Mouse (Mus musculus) cerebellum, postnatal 10 days (tissue): ENCODE results near the gene Eea1.
"Not testable (repeated sequence)": the region's sequence is repeated elsewhere in the genome, so short reads cannot be mapped to it uniquely, and the experiment has no call there.

Source experiments
- DNase-seq, 2 experiments: peaks; one replicate each; pipeline ENCODE4 v3.0.0; 2021; ENCODE audit warnings: mixed read lengths in 2 of 2

The Eea1 gene

DNA sequence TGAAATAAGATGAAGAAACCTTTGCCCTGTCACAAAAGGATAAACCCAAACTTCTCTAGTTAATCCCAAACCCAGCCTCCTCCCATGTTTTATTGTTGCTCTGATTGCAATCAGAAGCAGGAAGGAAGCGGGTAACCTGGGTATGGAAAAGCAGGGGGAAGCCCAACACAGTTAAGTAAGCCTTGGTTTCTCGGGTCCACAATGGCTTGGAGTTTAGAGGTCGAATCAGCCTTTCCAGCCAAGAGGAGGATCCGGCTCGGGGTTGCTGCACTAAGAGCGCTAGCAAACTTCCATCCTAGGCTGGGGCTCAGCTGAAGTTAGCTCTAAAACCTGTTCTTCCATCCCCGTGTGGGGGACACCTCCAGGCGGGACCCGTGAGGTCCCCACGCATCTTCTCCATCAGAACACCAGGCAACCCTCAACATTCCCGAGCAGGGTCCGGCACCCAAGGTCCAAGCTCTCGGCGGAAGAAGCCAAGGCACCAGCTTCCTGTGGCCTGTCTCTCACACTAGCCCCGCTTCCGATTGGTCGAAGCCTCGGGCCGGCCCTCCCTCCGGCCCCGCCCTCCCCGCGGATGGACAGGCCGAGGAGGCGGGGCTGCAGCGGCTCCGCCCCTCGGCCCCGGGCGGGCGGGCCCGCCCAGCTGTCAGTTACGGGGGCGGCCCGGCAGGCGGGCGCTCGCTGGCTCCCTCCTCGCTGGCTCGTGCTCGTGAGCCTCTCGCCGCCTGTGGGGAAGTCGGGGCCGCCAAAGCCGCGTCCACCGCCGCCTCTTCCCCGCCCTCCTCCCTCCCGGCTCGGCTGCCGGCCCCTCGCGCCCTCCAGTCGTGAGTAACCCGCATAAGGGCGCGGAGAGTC is at the start of gene Eea1:
Gene Eea1 (plus strand): TSS at position 605 of the 855 bp plus-strand sequence.
- DNase-seq = peak; percentile 96 to 98

DNA sequence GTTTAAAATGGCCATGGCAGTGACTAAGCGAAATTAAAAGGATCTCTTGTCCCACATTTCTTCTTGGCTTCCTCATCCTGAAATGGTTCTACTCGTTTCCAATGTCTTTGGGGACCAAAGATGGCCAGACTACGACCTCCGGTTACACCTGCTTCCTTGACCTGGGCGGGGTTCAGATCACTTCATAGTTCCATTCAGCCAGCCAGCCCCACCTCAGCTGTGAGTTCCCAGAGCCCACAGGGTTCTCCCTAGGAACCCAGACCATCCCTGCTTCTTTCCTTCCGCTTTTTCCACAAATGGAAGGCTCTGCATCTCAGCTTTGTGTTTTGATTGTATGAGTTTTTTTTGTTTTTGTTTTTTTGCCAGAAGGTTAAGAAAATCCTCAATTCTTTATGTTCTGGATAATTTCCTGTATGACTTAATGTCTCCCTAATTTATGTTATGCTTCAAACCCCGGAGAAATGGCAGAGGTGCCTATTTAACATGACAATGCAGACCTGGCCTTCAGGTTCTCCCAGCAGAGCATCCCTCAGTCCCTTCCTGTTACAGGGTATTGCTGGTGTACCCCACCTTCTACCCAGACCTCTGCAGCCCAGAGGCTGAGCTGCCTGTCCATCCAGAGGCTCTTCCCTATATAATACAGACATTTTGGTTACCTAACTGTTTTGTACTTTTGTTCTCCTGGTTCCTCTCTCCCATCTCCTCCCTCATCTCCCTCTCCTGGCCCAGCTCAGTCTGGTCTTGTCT is 49.1 kb upstream of the Eea1 start:
- DNase-seq = no peak

DNA sequence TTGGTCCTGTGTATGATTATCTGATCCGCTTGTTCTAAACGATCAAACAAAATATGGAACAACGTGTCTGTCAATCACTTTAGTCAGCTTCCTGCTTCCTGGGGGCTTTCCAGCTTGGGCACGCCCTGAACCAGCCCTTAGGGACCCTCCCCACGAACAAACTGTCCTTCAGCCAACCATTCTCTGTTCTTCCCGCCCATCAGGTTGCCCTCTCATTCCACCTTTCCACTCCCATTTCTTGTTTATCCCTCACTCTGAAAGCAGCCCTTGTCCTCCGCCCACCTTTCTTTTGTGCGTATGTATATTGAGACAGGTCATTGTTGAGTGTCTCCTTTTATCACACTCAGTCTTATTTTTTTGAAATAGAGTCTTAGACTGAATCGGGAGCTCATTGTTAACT is 48.3 kb upstream of the Eea1 start:
- no peak for DNase-seq

DNA sequence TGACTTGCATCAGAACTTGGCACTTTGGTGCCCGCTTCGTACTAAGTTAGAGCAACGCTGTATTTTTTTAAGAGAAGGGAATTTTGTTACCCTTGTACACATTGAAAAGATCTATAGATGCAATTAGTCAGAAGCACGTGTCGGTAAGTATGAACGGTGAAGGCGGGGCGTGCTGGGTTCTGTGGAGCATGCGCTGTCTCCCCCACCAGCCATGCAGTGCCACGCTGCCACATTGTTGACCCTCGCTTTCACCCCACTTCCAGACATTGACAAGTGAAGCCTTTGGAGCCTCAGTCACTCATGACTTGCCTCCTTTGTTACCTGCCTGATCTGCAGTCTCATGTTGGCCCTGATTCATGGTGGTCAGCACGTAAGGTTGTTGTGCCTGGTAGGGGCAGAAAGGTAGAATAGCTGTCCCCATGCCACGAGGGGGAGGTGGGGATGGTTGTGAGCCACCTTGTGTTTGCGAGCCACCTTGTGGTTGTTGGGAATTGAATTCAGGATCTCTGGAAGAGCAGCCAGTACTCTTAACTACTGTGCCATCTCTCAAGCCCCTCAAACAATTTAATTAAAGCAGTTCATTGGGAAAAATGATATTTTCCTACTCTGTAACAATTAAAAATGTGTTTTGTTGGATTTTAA is 47.0 kb upstream of the Eea1 start:
- no peak for DNase-seq

DNA sequence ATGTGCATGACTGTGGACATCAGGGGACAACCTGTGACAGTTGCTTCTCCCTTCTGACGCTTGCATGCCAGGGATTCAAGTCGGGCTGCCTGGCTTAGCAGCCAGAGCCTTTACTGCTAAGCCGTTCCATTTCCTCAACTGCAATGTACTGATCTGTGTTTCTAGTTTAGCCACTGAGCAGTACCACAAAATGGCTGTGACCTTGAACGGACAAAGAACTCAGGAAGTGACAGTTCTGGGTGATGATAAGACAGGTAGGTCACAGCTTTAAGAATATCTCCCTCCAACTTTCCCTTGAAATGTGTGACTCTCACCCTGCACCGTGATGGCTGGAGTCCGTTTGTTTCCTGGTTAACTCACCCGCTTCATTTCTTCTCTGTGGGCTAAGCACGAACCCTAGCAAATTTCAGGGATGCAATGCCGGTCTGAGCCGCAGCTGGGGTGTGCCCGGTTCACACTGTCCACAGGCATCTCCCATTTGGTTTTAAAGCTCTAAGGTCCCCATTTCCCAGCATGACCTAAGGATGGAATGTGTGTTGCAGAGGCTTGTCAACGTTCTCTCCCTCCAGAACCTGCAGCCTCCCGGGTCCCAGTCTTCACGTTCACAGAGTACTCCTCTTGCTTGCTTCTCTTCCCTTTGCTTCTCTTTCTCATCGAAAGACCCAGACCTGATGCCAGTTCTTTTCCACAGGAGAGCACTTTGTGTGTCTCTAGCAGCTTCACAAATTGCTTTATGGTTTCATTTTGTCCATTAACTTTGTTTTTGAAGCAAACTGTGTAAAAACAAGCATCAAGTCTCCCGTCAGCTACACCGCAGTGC is 46.2 kb upstream of the Eea1 start:
- no peak for DNase-seq

DNA sequence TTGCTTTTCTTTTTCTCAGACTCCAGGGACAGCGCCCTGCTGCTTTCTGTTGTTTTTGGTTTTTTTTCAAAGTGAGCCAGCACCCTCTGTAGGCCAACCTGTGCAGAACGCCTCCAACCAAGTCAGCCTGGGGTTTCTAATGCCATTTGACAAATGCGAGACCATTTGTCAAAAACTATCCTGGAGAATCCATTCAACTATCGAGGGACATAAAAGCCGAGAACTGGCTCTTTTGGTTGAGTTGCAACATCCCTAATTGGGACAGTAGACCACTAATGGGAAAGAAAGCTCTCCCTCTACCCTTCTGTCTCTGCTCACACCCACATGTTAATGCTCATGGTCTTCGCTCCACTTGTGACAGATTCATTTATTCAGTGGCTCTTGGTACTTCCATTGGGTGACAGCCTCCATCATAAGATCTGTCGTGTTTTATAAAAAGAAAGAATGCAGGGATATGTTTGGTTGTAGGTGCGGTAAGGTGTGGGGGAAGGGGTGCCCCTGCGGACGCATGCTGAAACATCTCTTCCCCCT is 45.5 kb upstream of the Eea1 start:
- peak; percentile 68 to 75 for DNase-seq

DNA sequence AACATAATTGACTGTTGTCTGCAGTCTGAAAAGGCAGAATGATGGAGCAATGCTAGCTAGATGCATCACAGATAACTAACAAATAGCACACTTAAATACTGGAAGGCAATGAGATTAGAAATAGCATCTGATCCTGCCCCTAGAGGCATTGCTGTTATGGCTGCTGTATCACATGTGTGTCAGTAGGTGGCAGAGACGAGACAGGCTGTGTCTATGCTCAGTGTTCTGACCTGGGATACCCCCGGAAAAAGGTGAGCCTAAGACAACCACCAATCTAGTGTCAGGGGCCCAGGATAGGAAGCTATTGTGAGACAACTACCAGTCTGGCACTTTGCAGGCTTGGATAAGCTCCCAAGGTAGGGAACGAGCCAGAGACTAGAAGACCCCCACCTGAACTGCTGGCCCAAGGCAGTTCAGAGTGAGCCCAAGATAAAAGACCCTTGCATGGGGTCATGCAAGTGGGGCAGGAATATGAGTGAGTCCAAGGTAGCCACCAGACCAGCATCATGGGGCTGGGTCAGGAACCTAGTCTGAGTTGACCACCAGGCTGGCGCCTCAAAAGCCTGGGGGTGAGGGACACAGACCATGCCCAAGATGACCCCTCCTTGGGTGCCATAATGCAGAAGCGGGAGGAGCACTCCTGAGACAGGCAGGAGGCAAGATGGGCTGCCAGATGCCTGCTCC is 41.8 kb upstream of the Eea1 start:
- DNase-seq = peak; percentile 45 to 55

DNA sequence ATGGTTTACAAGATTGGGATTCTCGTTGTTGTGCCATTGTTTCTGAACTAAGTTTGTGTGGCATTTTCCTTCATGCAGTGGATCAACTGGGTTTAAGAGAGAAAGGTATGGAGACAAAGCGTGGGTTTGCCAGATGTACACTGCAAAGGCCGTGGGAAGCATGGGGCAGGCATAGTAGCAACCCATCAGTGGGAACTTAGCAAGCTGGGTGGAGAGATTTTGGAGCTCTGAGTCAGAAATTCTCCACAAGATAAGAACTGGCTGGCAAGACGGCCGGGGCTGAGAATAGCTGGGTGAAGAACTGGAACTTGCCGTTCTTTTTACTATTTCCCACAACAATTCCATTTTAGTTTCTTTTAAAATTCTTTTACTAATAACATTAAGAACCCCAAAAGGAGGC is 35.8 kb upstream of the Eea1 start:
- DNase-seq = no peak

DNA sequence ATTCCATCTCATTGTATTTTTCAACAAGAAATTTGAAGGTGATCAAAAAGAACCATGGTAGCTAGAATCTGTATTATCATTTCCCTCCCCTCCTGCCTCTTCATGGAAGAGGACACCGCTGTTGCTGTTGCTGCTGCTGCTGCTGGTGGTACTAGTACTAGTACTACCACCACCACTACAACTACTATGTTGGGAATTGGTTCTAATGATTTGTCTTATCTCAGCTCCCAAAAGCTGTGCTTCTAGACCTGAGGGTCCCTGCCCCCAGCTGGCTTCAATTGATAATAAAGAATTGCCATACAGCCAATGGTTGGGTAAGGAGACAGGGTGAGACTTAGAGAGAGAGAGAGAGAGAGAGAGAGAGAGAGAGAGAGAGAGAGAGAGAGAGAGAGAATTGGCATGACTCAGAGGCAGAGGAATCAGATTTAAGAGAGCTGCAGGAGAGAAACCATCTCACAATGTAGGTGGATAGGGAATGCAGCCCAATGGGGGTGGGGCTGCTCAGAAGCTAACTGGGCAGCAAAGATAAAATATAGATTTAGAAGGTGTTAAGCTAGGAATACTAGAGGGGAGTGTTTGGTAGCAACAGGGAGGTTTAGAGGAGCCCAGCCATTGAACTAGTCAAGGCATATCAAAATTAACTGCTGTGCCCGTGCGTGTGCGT is 31.1 kb upstream of the Eea1 start:
- no peak for DNase-seq

DNA sequence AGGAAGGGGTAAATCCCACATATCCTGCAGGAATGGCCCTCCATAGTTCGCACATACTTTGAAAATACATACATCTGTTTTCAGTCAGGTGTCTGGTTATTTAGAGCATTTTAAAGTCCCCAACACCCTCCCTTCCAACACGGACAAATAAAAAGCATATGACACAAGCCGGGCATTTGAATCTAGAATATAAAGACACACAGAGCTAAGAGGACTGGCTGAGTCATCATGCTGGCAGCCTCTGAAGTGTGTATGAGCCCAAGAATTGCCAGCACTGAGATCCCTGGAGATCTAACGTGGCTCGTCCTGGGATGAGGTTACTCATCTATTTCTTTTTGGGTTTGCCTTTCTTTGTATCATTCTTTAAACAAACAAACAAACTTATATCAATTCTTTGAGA is 29.4 kb upstream of the Eea1 start:
- no peak for DNase-seq

DNA sequence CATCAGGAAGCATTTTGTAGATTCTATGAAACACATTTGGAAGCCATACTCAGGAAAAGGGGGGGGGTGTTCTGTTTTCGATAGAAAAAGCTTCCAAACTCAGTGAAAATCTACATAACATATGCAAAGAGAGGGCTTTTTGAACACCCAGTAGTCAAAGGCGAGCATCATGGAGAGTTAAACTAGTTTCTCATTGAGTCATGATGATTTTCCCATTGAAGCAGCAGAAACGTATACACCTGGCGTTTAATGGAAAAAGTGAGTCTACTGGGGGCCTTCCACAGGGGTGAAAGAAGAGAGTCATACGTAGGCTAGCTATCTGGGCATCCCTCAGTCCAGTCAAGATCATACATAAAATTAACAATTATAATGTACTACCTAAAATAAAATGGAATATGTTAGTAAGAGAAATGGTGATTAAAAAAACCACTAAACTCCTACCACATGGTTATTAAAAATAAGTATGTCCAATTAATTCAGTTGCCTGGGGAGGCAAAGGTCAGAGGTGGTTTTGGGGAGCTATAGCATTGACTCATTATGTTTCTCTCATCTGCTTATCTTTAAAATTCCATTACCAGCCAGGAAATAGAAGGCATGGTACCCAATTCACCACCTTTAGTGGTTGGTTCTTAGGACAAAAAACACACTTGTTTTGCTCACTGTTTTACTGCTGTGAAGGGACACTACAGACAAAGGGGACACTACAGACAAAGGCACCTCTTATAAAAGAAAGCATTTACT is 25.8 kb upstream of the Eea1 start:
- DNase-seq = no peak

DNA sequence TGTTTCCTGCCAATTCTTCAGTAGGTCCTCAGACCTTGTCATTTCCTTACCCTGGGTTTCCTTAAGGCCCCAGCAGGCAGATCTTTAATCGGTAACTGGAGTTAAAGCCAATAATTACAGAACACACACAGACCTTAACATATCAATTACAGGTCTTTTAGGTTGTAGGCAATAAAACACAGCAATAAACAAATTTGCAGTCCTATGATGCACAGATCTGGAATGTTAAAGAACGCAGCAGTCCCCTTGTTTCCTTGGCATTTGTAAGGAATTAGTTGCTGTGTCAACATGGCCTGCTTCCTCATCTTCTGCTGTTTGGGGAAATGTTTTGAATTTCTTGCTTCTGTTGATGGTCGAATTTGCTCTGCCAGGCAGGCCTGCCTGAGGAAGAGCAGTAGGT is 21.7 kb upstream of the Eea1 start:
- DNase-seq = no peak

DNA sequence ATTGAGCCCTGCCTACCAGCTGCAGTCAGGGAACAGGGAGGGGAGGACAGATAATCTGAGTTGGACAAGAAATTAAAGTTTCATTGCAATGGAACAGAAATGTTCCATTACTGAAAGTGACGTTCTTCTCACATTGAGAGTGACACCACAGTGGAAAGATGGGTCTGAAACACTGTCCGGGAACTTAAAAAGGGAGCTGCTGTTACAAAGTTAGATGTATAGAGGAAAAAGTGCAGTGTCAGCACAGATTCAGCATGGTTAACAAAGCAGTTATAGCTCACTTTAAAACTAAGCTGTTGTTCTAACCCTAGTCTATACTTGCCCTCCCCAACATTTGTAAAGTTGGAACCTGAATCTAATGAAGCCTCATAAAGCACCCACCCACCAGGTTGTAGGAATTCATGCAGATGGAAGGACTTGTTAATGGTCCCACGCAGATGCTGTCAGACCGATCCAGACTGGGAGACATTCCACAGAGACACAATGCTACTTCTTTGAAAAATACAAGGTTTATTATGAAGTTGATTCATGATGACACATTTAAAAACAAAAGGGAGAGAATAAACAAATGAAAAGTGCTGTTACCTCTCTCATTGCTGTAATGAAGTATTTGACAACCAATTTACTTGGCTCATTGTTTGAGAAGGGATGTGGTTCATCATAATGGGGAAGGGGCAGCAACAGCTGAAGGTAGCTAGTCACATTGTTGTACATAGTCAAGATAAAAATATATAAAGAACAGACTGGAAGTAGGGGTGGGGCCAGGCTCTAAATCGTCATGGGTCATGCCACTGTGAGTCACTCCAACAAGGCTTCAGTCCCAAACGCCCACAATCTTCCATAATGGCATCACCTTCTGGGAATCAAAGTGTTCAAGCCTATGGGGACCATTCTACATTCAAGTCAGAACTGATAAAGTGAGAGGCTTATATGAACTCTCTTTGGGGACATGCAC is 16.9 kb upstream of the Eea1 start:
- DNase-seq = no peak

DNA sequence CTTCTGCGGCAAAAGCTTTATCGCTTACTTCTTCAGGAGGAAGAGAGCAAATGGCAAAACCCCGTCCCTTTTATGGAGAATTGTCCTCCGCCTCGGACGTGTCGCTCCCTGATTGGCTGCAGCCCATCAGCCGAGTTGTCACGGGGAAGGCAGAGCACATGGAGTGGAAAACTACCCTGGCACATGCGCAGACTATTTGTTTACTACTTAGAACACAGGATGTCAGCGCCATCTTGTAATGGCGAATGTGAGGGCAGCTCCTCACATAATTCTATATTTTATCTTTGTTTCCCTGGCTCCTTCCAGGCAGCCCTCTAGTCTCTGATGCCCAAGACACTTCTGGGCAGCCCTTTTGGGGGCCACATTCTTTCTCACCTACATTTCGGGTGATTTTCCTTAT is 6.8 kb upstream of the Eea1 start:
- DNase-seq = not testable (repeated sequence)

DNA sequence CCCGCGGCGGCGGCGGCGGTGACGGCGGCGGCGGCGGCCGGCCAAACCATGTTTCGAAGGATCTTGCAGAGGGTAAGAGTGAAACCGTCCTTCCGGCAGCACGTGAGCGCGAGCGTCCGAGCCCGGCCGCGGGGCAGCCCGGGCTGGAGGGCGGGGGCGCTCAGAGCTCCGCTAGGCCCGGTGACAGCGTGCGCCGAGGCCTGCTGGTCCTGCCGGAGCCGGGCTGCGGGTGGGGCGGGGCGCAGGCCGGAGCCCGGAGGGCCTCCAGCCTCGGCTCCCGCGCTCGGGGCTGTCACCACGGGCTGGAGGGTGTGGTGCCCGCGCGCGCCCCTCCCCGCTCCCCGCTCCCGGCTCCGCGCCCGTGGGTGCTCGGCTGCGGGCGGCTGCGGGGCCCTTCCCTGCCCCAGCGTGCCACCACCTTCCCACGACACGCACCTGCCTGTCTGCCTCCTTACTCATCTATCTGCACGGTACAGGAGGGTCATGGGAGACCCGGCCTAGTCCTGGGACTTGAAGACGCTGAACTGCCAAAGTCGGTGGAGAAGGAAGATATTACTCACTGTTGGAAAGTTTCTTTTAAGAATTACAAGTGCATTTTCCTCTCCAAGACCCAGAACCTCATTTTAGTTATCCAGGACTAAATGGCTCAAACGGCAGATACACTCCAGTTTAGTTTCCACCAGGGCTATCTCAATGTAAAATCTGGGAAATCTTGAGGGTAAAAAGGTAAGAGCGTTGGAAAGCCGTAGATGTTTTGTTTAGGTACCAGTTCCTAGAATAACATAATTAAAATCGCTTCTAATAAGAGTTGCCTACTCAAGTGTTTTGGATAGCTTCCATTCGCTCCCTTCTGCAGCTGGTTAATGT is 684 bp downstream of the Eea1 start:
- DNase-seq = no peak

DNA sequence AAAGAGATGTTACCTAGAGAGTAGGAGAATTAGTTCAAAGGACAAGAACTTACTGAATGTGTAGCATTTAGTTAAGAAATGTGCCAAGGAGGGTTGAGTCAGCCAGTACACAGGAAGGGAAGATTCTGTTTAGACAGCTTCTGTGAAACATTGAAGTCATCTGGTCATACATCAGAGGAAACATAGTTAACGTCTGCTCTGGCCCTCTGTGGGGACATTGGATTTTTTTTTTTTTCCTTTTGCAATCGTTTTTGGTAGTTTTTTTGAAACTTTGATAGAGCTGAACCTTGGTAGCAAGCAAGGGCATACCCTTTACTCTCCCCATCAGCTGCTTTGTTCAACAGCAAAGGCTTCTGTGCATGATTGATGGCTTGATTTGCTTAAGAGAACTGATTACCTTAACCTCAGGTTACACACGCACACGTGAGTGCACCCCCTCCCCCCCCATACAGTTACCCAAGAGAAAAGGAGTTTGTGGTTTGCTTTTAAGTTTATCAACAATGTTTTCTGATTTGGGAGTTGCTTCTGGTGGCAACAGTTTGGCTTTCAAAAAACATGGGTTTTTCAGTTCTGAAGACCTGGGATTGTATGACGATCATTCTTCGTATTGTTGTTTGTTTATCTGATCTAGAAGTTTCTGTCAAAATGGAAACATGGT is 1.4 kb downstream of the Eea1 start:
- no peak for DNase-seq

DNA sequence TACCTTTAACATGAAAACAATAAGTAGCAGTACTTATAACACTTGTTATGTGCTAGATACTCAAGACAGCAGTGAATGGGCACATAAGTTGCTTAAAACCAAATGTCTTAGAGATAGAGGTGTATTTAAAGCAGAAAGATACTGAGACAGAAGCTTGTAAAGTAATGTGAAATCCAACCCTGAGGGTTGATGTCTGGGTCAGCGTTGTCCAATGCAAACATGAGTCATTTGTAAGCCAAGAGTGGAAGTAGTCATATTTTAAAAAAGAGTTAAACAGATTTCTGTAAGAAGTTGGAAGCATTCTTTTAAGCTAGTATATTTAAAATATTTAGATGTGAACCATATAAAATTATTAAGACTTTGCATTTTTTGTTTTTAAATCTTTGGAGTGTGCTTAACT is 4.6 kb downstream of the Eea1 start:
- DNase-seq = no peak

DNA sequence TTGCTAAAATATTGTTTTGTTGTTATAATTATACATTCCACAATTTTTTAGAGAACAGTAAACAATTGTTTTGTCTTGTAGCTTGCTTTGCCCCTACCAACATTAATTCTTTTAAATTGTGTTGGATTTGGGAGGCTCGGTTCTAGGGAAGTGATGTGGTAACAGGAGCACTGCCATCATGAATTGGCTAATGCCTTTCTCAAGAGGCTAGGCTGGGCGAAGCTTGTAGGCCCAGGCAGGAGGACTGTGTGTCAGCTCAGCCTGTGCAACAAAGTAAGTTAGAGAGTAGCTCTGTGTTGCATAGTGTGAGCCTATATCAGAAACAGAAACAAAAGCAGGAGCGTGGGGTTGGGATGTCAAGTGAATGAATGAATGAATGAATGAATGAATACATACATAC is 9.0 kb downstream of the Eea1 start:
- no peak for DNase-seq
